Mouse (Mus musculus): ENCODE results near the gene Dhrs2.

The Dhrs2 gene

DNA sequence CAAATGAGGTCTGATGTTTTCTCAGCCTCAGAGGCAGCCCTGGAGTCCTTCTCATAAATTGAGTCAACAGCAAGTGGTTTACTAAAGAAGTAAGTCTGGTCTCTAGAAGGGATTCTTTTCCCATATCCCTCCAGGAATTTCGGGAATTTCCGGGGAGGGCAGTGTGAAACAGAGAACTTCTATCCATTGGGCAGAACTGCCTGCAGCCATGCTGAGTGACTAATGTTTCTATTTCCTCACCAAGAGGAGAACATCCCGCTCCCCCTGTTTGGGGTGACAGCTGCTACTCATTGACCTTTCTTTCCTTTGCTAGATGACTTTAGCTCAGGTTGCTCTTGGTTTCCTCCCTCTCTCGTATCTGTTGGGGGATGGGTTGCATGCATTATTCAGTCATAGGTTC, 31.8 kb downstream of the Dhrs2 start:
- no peak for DNase-seq

DNA sequence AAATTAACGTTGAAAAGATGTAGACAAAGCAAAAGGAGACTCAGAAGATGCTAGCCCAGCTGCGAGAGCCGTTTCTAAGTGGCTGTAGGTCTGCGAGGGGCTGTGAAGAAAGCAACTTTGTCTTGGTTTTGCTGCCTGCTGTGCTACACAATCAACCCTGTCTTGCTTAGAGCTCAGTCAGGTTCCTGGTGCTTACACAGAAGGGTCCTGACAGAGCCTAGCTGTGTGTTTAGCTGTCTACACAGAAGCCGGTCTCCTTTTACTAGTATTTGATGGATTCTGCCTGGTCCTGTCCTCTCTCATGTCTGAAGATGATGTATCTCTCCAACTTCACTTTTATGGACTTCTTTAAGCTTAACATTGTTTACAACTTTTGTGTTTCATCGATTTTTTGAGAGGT, 33.6 kb downstream of the Dhrs2 start:
- no peak for DNase-seq

DNA sequence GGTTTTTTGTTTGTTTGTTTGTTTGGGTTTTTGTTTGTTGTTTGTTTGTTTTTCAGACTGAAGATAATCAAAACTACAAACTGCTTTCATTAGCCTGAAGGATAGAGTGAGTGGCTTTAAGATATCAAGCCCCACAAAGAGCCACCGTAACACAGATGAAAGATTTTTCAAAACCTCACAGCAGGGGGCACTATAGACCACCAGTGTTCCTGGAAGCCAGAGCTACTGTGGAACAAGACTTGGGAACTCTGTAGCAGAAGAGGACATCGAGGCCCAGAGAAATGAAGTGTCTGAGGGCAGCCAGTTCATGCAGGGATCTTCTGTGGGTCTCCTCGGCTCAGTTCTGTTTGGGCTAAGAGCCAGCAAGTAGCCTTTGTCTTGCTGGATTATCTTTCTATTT, 49.4 kb downstream of the Dhrs2 start:
- no peak for DNase-seq

DNA sequence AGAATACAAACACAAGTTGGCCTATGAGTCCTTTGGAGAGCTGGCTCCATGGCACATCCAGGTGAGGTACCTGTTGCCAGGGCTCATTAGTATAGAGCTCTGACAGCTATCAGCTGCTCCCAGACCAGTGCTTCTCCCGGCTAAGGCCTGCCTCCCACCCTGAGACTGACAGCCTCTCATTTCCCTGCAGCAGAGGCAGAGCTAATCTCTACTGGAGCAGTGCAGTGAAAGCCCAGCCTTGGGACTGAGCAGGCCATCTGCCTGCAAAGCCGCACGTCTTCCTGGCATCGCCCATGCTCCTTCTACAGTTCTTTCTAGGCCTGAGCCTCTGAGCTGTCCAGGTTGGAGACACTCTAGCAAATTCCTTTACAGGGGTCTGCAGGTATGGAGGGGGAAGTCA, 51.2 kb downstream of the Dhrs2 start:
- no peak for DNase-seq

DNA sequence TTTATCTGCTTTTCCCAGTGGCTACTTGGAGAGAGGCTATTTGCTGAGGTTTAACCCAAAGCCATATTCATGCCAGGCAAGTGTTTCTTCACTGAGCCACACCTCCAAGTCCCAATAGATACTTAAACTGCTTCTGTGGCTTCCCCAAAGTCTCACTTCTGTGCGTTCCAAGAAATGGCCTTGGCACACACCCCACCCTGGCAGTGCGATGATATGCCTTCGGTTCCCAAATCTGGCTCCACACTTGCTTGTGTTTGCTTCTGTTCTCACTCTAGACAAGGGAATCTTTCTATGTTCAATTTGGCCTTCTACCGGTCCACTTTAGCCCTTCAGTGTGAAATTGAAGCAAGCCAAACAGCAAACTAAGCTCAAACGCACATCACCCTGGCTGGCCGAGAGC, 53.0 kb downstream of the Dhrs2 start:
- no peak for DNase-seq

DNA sequence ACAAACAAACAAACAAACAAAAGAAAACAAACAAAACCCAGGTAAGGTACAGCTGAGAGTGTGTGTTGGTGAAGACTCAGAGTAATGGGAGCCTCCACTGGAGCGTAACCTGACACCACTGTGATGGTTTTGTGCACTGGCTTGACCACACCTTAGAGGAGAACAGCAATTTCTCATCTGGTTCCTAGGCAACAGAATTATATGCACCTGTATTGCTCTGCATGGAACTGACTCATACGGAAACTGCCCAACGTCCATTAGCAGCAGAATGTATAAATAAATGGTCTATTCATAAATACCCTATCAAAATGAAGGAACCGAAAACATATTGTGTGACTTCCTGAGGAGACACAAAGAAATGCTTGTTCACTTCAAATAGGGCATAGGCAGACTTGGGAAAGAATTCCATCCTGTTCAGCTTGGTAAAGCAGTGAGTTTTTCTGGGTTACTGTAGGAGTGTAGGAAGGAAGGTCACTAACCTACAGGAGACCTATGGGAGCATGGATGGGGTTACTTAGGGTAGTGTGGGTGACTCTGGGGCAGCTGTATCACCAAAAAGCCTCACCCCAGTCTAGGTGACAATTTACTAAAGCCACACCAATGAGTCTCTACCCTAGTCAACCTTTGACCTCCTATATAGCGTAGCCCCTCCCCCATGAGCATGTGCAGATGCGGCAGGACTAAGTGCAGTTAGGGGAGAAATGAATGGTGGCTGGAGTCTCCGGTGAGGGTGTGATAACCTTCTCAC, 57.7 kb downstream of the Dhrs2 start:
- DNase-seq, result no peak
